In genomic region chr19:16168192-16168591, GRCm38 (mm10) we compare ENCODE assay signal across 8 mouse cellular contexts. TPM values are rescaled to one million over a fixed set of nuclear protein-coding genes. Genes with fewer than 3 reads are reported as not detected.
DNase-seq lines count a peak whose midpoint lies in the region; ATAC-seq and TF ChIP-seq lines count a peak whose summit lies in the region.

No protein-coding gene starts in this region.

- H3K27ac ChIP-seq in cortical plate, adult 2 months (ENCODE audit: insufficient read depth, low read length), result peak overlapping the region; percentile 2; the same call in 1 of the 2 replicates
- peak overlapping the region; percentile 74 for H3K27ac ChIP-seq in heart, embryonic 11.5 days (ENCODE audit: low read depth, low read length)
- peak overlapping the region; percentile 85 for H3K27ac ChIP-seq in kidney, embryonic 14.5 days (ENCODE audit: low read depth, low read length)
- peak overlapping the region; percentile 49 for H3K27ac ChIP-seq in small intestine, adult 2 months (ENCODE audit: insufficient read depth, low read depth, low read length)

- H3K4me2 ChIP-seq in heart, embryonic 11.5 days, result no peak overlapping the region
- H3K4me2 ChIP-seq in kidney, embryonic 14.5 days (replicated peaks; ENCODE audit: low read depth, low read length), result no peak overlapping the region

- peak; percentile 14 for DNase-seq in ES-CJ7 (ENCODE audit: low read depth, low spot score)
- peak; percentile 66 for DNase-seq in lung, postnatal 10 days
- no peak for DNase-seq in urinary bladder, adult 2 months (ENCODE audit: low spot score)
- no peak for DNase-seq in thymus, postnatal 25 days

- ATAC-seq in heart, embryonic 11.5 days (replicated peaks; ENCODE audit: insufficient number of reproducible peaks, low FRiP score, low TSS enrichment), result no peak
- ATAC-seq in kidney, embryonic 14.5 days (ENCODE audit: low FRiP score, low TSS enrichment), result peak; percentile 60; the same call in 1 of the 2 replicates

- peaks cover 12% of the 10 kb centered on the region for H3K4me1 ChIP-seq in cortical plate, adult 2 months (ENCODE audit: control insufficient read depth, insufficient read depth, low read length)
- H3K4me1 ChIP-seq in heart, embryonic 11.5 days (ENCODE audit: control insufficient read depth, insufficient read depth, low read length), result peaks cover 42% of the 10 kb centered on the region
- H3K4me1 ChIP-seq in kidney, embryonic 14.5 days (ENCODE audit: control insufficient read depth, insufficient read depth, low read length), result peaks cover 25% of the 10 kb centered on the region
- H3K4me1 ChIP-seq in small intestine, adult 2 months (ENCODE audit: control insufficient read depth, insufficient read depth, insufficient read length, low read length), result peaks cover 5% of the 10 kb centered on the region

- 49% methylated on average over 4 of the region's 4 CpGs for WGBS in heart, embryonic 11.5 days (ENCODE audit: insufficient replicate concordance)
- WGBS in kidney, embryonic 14.5 days, result 22% methylated on average over 4 of the region's 4 CpGs
- 51% methylated on average over 4 of the region's 4 CpGs for WGBS in small intestine, adult 2 months

- TF ChIP-seq CTCF in cortical plate, adult 2 months (IDR thresholded peaks at IDR 0.05; ENCODE audit: extremely low read depth, insufficient read depth, low read length), result no peak
- TF ChIP-seq CTCF in small intestine, adult 2 months (IDR thresholded peaks at IDR 0.05; ENCODE audit: extremely low read depth, insufficient read length, insufficient replicate concordance, low read depth, low read length), result no peak

- no peaks in the 10 kb centered on the region for H3K9me3 ChIP-seq in heart, embryonic 11.5 days (replicated peaks; ENCODE audit: control insufficient read depth, low read length)
- no peaks in the 10 kb centered on the region for H3K9me3 ChIP-seq in kidney, embryonic 14.5 days (ENCODE audit: control insufficient read depth, low read length)

- no peak overlapping the region for H3K4me3 ChIP-seq in cortical plate, adult 2 months (ENCODE audit: insufficient read depth, low read length)
- H3K4me3 ChIP-seq in heart, embryonic 11.5 days (ENCODE audit: low read depth, low read length), result no peak overlapping the region
- H3K4me3 ChIP-seq in kidney, embryonic 14.5 days (ENCODE audit: low read length), result no peak overlapping the region
- no peak overlapping the region for H3K4me3 ChIP-seq in small intestine, adult 2 months (ENCODE audit: low read depth, low read length)

- no peaks in the 10 kb centered on the region for H3K27me3 ChIP-seq in heart, embryonic 11.5 days (ENCODE audit: control insufficient read depth, insufficient read depth, low read length)
- H3K27me3 ChIP-seq in kidney, embryonic 14.5 days (ENCODE audit: control insufficient read depth, insufficient read depth, low read length), result no peaks in the 10 kb centered on the region
- H3K27me3 ChIP-seq in small intestine, adult 2 months (ENCODE audit: control insufficient read depth, insufficient read depth, low read length), result no peaks in the 10 kb centered on the region

- no peak for TF ChIP-seq POLR2A in cortical plate, adult 2 months (IDR thresholded peaks at IDR 0.05; ENCODE audit: extremely low read depth, insufficient read depth, low read length)
- TF ChIP-seq POLR2A in small intestine, adult 2 months (IDR thresholded peaks at IDR 0.05; ENCODE audit: low read depth, low read length), result no peak

- no peaks in the 10 kb centered on the region for H3K36me3 ChIP-seq in heart, embryonic 11.5 days (ENCODE audit: control insufficient read depth, insufficient read depth, low read length)
- H3K36me3 ChIP-seq in kidney, embryonic 14.5 days (ENCODE audit: control insufficient read depth, insufficient read depth, low read length), result no peaks in the 10 kb centered on the region
- no peaks in the 10 kb centered on the region for H3K36me3 ChIP-seq in small intestine, adult 2 months (ENCODE audit: control insufficient read depth, insufficient read depth, low read length)

- no peak overlapping the region for H3K9ac ChIP-seq in heart, embryonic 11.5 days (ENCODE audit: low read depth, low read length)
- H3K9ac ChIP-seq in kidney, embryonic 14.5 days (ENCODE audit: low read depth, low read length), result no peak overlapping the region

RNA-seq across cellular contexts. Expression of gene Gnaq, which starts 35.6 kb away (rescaled TPM):
- polyA plus RNA-seq in cortical plate, adult 2 months (2012; rRNA removed), result 59.1 and 63.5 TPM in 2 replicates
- polyA plus RNA-seq in heart, embryonic 11.5 days (2014; fragmentation: Nextera tagmentation; extraction: Ambion mirVana), result 9.2 and 13.1 TPM in 2 replicates
- 18.3 and 26.1 TPM in 2 replicates for polyA plus RNA-seq in kidney, embryonic 14.5 days (2014; fragmentation: Nextera tagmentation; extraction: Ambion mirVana)
- polyA plus RNA-seq in small intestine, adult 2 months (2012; rRNA removed), result 6.3 and 16.1 TPM in 2 replicates
- 30.2 and 43.8 TPM in 2 replicates for polyA plus RNA-seq in urinary bladder, adult 2 months (2012; rRNA removed)

Comparison
In these comparisons a context has a peak if more than half of its experiments do, and no peak if none do; other contexts are left out.
1. DNase-seq: peak in ES-CJ7 (single experiment) and lung, postnatal 10 days (single experiment); none in urinary bladder, adult 2 months (single experiment) and thymus, postnatal 25 days (single experiment).
2. H3K27ac ChIP-seq: peak in every context shown above with its lines; median percentile 85 in kidney, embryonic 14.5 days; 74 in heart, embryonic 11.5 days; 49 in small intestine, adult 2 months; 2 in cortical plate, adult 2 months.